Mouse (Mus musculus): ENCODE measurements at regions not wholly inside any gene's neighbourhood (a gene's known extent, or its start where the extent isn't known, plus 50 kb on each side); places are given as distances from the start of the nearest gene placed in this dataset.
A peak's percentile ranks its signal among the peaks of the same experiment; 100 is the strongest.

DNA sequence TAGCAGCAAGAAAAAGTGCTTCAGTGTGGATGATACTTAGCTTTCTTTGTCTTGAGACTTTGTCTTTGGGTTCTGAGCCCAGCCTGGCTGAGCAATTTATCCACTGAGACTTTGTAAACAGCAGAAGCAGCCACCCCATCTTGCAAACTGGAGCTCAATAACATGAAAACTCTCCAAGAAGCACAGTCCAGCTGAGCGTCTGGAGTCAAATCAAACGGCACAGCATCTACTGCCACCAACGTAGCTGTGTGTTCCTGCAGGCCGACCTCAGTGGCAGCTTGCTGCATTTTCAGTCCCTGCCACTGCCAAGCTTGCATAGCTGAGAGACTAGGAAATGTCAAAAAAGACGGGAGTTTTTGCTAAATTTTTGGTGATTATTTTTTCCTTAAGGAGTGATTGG lies 68.8 kb upstream of the Galnt17 start:
- Histone ChIP-seq H3K36me3 (no peaks in the 10 kb centered on the region), H3K4me1 (replicated peaks) (peaks cover 6% of the 10 kb centered on the region; the same call in 1 of the 2 replicates), H3K4me3 (no peak overlapping the region), H3K9me3 (no peaks in the 10 kb centered on the region), H3K27ac (no peak overlapping the region), H3K27me3 (ENCODE audit: insufficient read depth, poor library complexity, severe bottlenecking) (no peaks in the 10 kb centered on the region)
- no peak for DNase-seq (ENCODE audit: low spot score)
- 80% methylated on average over 5 of the region's 5 CpGs for WGBS

GRCm38 (mm10) chr5:131371341-131372134 lies 63.2 kb upstream of the Galnt17 start:
- Histone ChIP-seq H3K4me1 (replicated peaks) (no peaks in the 10 kb centered on the region), H3K27me3 (ENCODE audit: insufficient read depth, poor library complexity, severe bottlenecking) (no peaks in the 10 kb centered on the region), H3K9me3 (no peaks in the 10 kb centered on the region), H3K27ac (no peak overlapping the region), H3K4me3 (no peak overlapping the region), H3K36me3 (no peaks in the 10 kb centered on the region)
- 72% methylated on average over 4 of the region's 4 CpGs for WGBS
- DNase-seq (ENCODE audit: low spot score) = no peak

- Histone ChIP-seq H3K4me3 (no peak overlapping the region), H3K27me3 (ENCODE audit: insufficient read depth, poor library complexity, severe bottlenecking) (no peaks in the 10 kb centered on the region), H3K27ac (no peak overlapping the region), H3K4me1 (replicated peaks) (no peaks in the 10 kb centered on the region), H3K36me3 (no peaks in the 10 kb centered on the region), H3K9me3 (no peaks in the 10 kb centered on the region)
- 37% methylated on average over 4 of the region's 4 CpGs for WGBS
- peak; percentile 13 for DNase-seq (ENCODE audit: low spot score)
Measured at GRCm38 (mm10) chr5:131367461-131367860, 59.2 kb upstream of the Galnt17 start.

- H3K36me3 ChIP-seq = no peaks in the 10 kb centered on the region
- H3K4me1 ChIP-seq (replicated peaks) = no peaks in the 10 kb centered on the region
- no peak overlapping the region for H3K4me3 ChIP-seq
- H3K27me3 ChIP-seq (ENCODE audit: insufficient read depth, poor library complexity, severe bottlenecking) = no peaks in the 10 kb centered on the region
- H3K27ac ChIP-seq = no peak overlapping the region
- 81% methylated on average over 3 of the region's 3 CpGs for WGBS
- H3K9me3 ChIP-seq = no peaks in the 10 kb centered on the region
- DNase-seq (ENCODE audit: low spot score) = no peak
Measured at GRCm38 (mm10) chr5:131359831-131360230, 51.5 kb upstream of the Galnt17 start.

Measured in hindbrain, embryonic 10.5 days (tissue).